ENCODE assay signal across 8 mouse cellular contexts in genomic region chr1:34006828-34007361, GRCm38 (mm10).
A peak's percentile ranks its signal among the peaks of the same experiment; 100 is the strongest.
DNase-seq lines count a peak whose midpoint lies in the region; ATAC-seq and TF ChIP-seq lines count a peak whose summit lies in the region.

No protein-coding gene starts in this region.

- H3K79me2 ChIP-seq in myocyte (ENCODE audit: control insufficient read depth, insufficient read depth) = peaks cover 13% of the 10 kb centered on the region

- H3K36me3 ChIP-seq in kidney, postnatal 0 days (ENCODE audit: insufficient read depth, low read length) = no peaks in the 10 kb centered on the region
- H3K36me3 ChIP-seq in embryonic facial prominence, embryonic 11.5 days (replicated peaks; ENCODE audit: control insufficient read depth, insufficient read depth, low read depth, low read length) = no peaks in the 10 kb centered on the region
- no peaks in the 10 kb centered on the region for H3K36me3 ChIP-seq in hindbrain, postnatal 0 days (ENCODE audit: insufficient read depth, low read length)
- no peaks in the 10 kb centered on the region for H3K36me3 ChIP-seq in myocyte (ENCODE audit: control insufficient read depth, insufficient read depth)

- peak overlapping the region; percentile 89 for H3K4me2 ChIP-seq in kidney, postnatal 0 days (ENCODE audit: low read length)
- H3K4me2 ChIP-seq in embryonic facial prominence, embryonic 11.5 days (ENCODE audit: low read depth, low read length) = peak overlapping the region; percentile 45
- peak overlapping the region; percentile 85 for H3K4me2 ChIP-seq in hindbrain, postnatal 0 days (ENCODE audit: low read depth, low read length)
- peak overlapping the region; percentile 60 for H3K4me2 ChIP-seq in myocyte (ENCODE audit: low read depth)

- no peak for TF ChIP-seq CTCF in kidney, postnatal 0 days (IDR thresholded peaks at IDR 0.05; ENCODE audit: low read depth)
- TF ChIP-seq CTCF in hindbrain, postnatal 0 days (IDR thresholded peaks at IDR 0.05; ENCODE audit: low read depth) = no peak

- no peak overlapping the region for H3K9ac ChIP-seq in kidney, postnatal 0 days (ENCODE audit: low read depth, low read length)
- no peak overlapping the region for H3K9ac ChIP-seq in embryonic facial prominence, embryonic 11.5 days (replicated peaks; ENCODE audit: low read length)
- H3K9ac ChIP-seq in hindbrain, postnatal 0 days (replicated peaks; ENCODE audit: low read length) = peak overlapping the region; percentile 65; the same call in 1 of the 2 replicates

- H3K9me3 ChIP-seq in kidney, postnatal 0 days (replicated peaks; ENCODE audit: low read length) = no peaks in the 10 kb centered on the region
- no peaks in the 10 kb centered on the region for H3K9me3 ChIP-seq in embryonic facial prominence, embryonic 11.5 days (replicated peaks; ENCODE audit: control insufficient read depth, low read length)
- no peaks in the 10 kb centered on the region for H3K9me3 ChIP-seq in hindbrain, postnatal 0 days (ENCODE audit: low read length)

- no peak overlapping the region for H3K27ac ChIP-seq in kidney, postnatal 0 days
- H3K27ac ChIP-seq in embryonic facial prominence, embryonic 11.5 days (replicated peaks; ENCODE audit: low read depth, low read length) = no peak overlapping the region
- peak overlapping the region; percentile 86 for H3K27ac ChIP-seq in hindbrain, postnatal 0 days

- H3ac ChIP-seq in myocyte (ENCODE audit: control insufficient read depth, insufficient read length) = no peak overlapping the region

- H3K4me1 ChIP-seq in kidney, postnatal 0 days (replicated peaks; ENCODE audit: insufficient read depth, low read length) = peaks cover 7% of the 10 kb centered on the region; the same call in 1 of the 2 replicates
- H3K4me1 ChIP-seq in embryonic facial prominence, embryonic 11.5 days (ENCODE audit: control insufficient read depth, insufficient read depth, low read length) = no peaks in the 10 kb centered on the region; the same call in none of the 2 replicates
- H3K4me1 ChIP-seq in hindbrain, postnatal 0 days (ENCODE audit: insufficient read depth, low read length) = peaks cover 10% of the 10 kb centered on the region; the same call in 1 of the 2 replicates

- ATAC-seq in kidney, postnatal 0 days (replicated peaks; ENCODE audit: low FRiP score, low read depth) = no peak
- no peak for ATAC-seq in embryonic facial prominence, embryonic 11.5 days (replicated peaks; ENCODE audit: insufficient number of reproducible peaks, low FRiP score, low TSS enrichment, low read depth)
- ATAC-seq in hindbrain, postnatal 0 days = no peak
- ATAC-seq in erythroblast, adult 5-6 weeks (replicated peaks; ENCODE audit: low FRiP score, poor library complexity, severe bottlenecking) = no peak

- peak overlapping the region; percentile 49; the same call in 1 of the 2 replicates for H3K4me3 ChIP-seq in kidney, postnatal 0 days (replicated peaks; ENCODE audit: low read depth, low read length)
- peak overlapping the region; percentile 50 for H3K4me3 ChIP-seq in embryonic facial prominence, embryonic 11.5 days (ENCODE audit: low read depth, low read length)
- peak overlapping the region; percentile 64 for H3K4me3 ChIP-seq in hindbrain, postnatal 0 days (ENCODE audit: low read length)
- H3K4me3 ChIP-seq in myocyte = peak overlapping the region; percentile 17

- no peaks in the 10 kb centered on the region for H3K27me3 ChIP-seq in kidney, postnatal 0 days (ENCODE audit: insufficient read depth, low read length)
- H3K27me3 ChIP-seq in embryonic facial prominence, embryonic 11.5 days (ENCODE audit: control insufficient read depth, insufficient read depth, low read length) = no peaks in the 10 kb centered on the region
- H3K27me3 ChIP-seq in hindbrain, postnatal 0 days (ENCODE audit: insufficient read depth, low read length) = no peaks in the 10 kb centered on the region
- H3K27me3 ChIP-seq in myocyte (ENCODE audit: control insufficient read depth, insufficient read depth, insufficient read length) = no peaks in the 10 kb centered on the region

- TF ChIP-seq POLR2A in myocyte (IDR thresholded peaks at IDR 0.05; ENCODE audit: insufficient read length, low read depth) = no peak

- DNase-seq in kidney, postnatal 0 days (ENCODE audit: low spot score) = no peak
- DNase-seq in kidney, postnatal 14 days = no peak
- no peak for DNase-seq in embryonic facial prominence, embryonic 11.5 days (ENCODE audit: low spot score)
- DNase-seq in hindbrain, postnatal 0 days (ENCODE audit: low spot score) = no peak
- no peak for DNase-seq in adrenal gland, adult (ENCODE audit: inconsistent age in 2 of 2, low spot score in 1 of 2)
- no peak for DNase-seq in thymus, postnatal 0 days (ENCODE audit: low spot score)

- 52% methylated on average over 5 of the region's 5 CpGs for WGBS in kidney, postnatal 0 days
- 11% methylated on average over 5 of the region's 5 CpGs for WGBS in embryonic facial prominence, embryonic 11.5 days
- 19% methylated on average over 5 of the region's 5 CpGs for WGBS in hindbrain, postnatal 0 days

TF ChIP-seq in myocyte, 11 proteins besides CTCF, POLR2A, EP300 and RAD21:
- no peak for TF ChIP-seq POLR2AphosphoS2 (IDR thresholded peaks at IDR 0.05; ENCODE audit: insufficient read length, low read depth)
- TF ChIP-seq MYOD1 (IDR thresholded peaks at IDR 0.05; ENCODE audit: control insufficient read depth in 1 of 3, insufficient read length in 2 of 3, low read depth in 2 of 3) = no peak
- TF ChIP-seq MYOG (IDR thresholded peaks at IDR 0.05; ENCODE audit: control insufficient read depth in 1 of 3, insufficient read depth in 1 of 3, insufficient read length in 2 of 3, low read depth in 2 of 3) = no peak
- no peak for TF ChIP-seq TCF12 (IDR thresholded peaks at IDR 0.05; ENCODE audit: insufficient read depth, poor library complexity, severe bottlenecking)
